Mouse (Mus musculus): ENCODE measurements around the gene Gm11397. TPM values are rescaled to one million over a fixed set of nuclear protein-coding genes. Genes with fewer than 3 reads are reported as not detected.
"Not testable (repeated sequence)": the region's sequence is repeated elsewhere in the genome, so short reads cannot be mapped to it uniquely, and the experiment has no call there.

Gm11397 gene
- not detected in 2 replicates for polyA plus RNA-seq (2015; fragmentation: Nextera tagmentation; extraction: Ambion mirVana)

DNA sequence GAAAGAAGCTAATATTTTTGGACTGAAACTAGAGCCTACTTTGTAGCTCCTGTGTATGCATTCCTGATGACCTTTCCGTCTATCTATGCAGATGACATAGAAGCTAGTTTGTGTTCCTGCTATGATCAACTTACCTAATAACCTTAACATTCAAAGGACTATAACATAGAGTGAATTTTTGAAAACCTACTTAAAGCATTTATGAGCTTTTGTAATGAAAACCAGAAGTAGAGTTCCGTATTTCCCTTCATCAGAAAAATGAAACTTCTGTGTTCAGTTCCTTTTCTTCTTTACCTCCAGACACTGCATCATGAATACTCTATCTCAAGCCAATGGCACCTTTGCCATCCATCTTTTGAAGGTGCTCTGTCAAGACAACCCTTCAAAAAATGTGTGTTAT lies at the start of gene Gm11397:
Gene Gm11397, plus strand, starts transcription at position 301 of the 400 bp plus-strand sequence.
- not testable (repeated sequence) for H3K9ac ChIP-seq; H3K4me2 ChIP-seq (replicated peaks); H3K4me3 ChIP-seq (replicated peaks); H3K9me3 ChIP-seq (replicated peaks); H3K27me3 ChIP-seq; H3K4me1 ChIP-seq; H3K36me3 ChIP-seq; ATAC-seq (ENCODE audit: insufficient number of reproducible peaks, low FRiP score, low TSS enrichment, low read depth); H3K27ac ChIP-seq (replicated peaks)
- 82% methylated on average over 2 of the region's 2 CpGs for WGBS

- not testable (repeated sequence) for H3K4me2 ChIP-seq (replicated peaks); ATAC-seq (ENCODE audit: insufficient number of reproducible peaks, low FRiP score, low TSS enrichment, low read depth); H3K4me1 ChIP-seq; H3K4me3 ChIP-seq (replicated peaks); H3K9ac ChIP-seq; H3K27me3 ChIP-seq; H3K9me3 ChIP-seq (replicated peaks); H3K27ac ChIP-seq (replicated peaks); H3K36me3 ChIP-seq
- 92% methylated on average over 1 of the region's 1 CpGs for WGBS
Measured at GRCm38 (mm10) chr13:33356666-33357065, 38.9 kb upstream of the Gm11397 start.

DNA sequence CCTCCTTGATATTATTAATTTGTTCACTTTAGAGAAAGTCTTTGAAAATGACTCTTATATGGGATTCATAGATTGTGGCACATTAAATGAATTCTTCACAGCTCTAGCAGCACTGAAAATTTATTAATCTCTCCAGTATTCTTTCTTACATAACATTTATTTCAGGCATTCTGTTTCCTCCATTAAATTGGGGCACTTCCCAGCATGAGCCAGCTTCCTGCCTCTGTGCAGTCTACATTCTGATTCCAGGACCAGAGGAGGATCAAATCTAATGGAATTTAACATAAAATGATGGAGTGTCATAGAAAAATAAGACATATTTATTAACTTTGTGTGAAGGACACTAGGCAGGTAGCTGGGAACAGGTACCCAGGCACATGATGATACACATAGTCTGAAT lies 37.2 kb downstream of the Gm11397 start:
- H3K4me3 ChIP-seq (replicated peaks); H3K4me1 ChIP-seq; H3K36me3 ChIP-seq; ATAC-seq (ENCODE audit: insufficient number of reproducible peaks, low FRiP score, low TSS enrichment, low read depth); H3K9ac ChIP-seq; H3K27ac ChIP-seq (replicated peaks); H3K4me2 ChIP-seq (replicated peaks); H3K9me3 ChIP-seq (replicated peaks); H3K27me3 ChIP-seq: not testable (repeated sequence)

Other genes with a start within 250 kb of the Gm11397 start
- gene Serpinb9c, start 236.0 kb upstream of the Gm11397 start, polyA plus RNA-seq (2015; fragmentation: Nextera tagmentation; extraction: Ambion mirVana), result not detected in 2 replicates
- not detected in 2 replicates for gene Serpinb9d, start 202.8 kb upstream of the Gm11397 start, polyA plus RNA-seq (2015; fragmentation: Nextera tagmentation; extraction: Ambion mirVana)
- not detected in 2 replicates for gene Serpinb9e, start 146.1 kb upstream of the Gm11397 start, polyA plus RNA-seq (2015; fragmentation: Nextera tagmentation; extraction: Ambion mirVana)
- gene Serpinb9f, start 71.7 kb upstream of the Gm11397 start, polyA plus RNA-seq (2015; fragmentation: Nextera tagmentation; extraction: Ambion mirVana), result not detected in 2 replicates
- not detected in 2 replicates for gene Serpinb9g, start 89.0 kb downstream of the Gm11397 start, polyA plus RNA-seq (2015; fragmentation: Nextera tagmentation; extraction: Ambion mirVana)

Data from embryonic facial prominence, embryonic 15.5 days (tissue).